Mouse (Mus musculus) forebrain, postnatal 0 days (tissue): ENCODE measurements around the gene Farsa. TPM values are rescaled to one million over a fixed set of nuclear protein-coding genes. Genes with fewer than 3 reads are reported as not detected.

Source experiments
- ATAC-seq: fragments of 200-750 bp; cut with Nextera tagmentation; 2 replicates; pipeline ENCODE4 v1.8.0; 2017; ENCODE audit warnings: mild to moderate bottlenecking, moderate library complexity
- DNase-seq: peaks from one replicate; pipeline ENCODE4 v3.0.0-alpha.2; 2015
- H3K27ac ChIP-seq: fragments of 300-500 bp; sonication (generic); 2 replicates; pipeline ENCODE4 v1.5.1; 2014; ENCODE audit warnings: low read depth, mild to moderate bottlenecking, antibody characterized with exemption, low read length, moderate library complexity, mixed read lengths
- H3K27me3 ChIP-seq: fragments of 300-500 bp; sonication (generic); 2 replicates; pipeline ENCODE4 v1.6.1; 2014; ENCODE audit warnings: mild to moderate bottlenecking, low read length, mixed read lengths; ENCODE audit not compliant: insufficient read depth
- H3K36me3 ChIP-seq: fragments of 300-500 bp; sonication (generic); 2 replicates; pipeline ENCODE4 v1.6.1; 2014; ENCODE audit warnings: mild to moderate bottlenecking, moderate library complexity; ENCODE audit not compliant: insufficient read depth
- H3K4me1 ChIP-seq: fragments of 300-500 bp; sonication (generic); 2 replicates; pipeline ENCODE4 v1.6.1; 2014; ENCODE audit warnings: antibody characterized with exemption; ENCODE audit not compliant: insufficient read depth
- H3K4me2 ChIP-seq: fragments of 300-500 bp; sonication (generic); 2 replicates; pipeline ENCODE4 v1.6.1; 2014; ENCODE audit warnings: low read depth, mild to moderate bottlenecking, moderate library complexity
- H3K4me3 ChIP-seq: fragments of 300-500 bp; sonication (generic); 2 replicates; pipeline ENCODE4 v1.5.1; 2014; ENCODE audit warnings: low read depth, low read length, mixed read lengths
- H3K9ac ChIP-seq: fragments of 300-500 bp; sonication (generic); 2 replicates; pipeline ENCODE4 v1.6.1; 2014; ENCODE audit warnings: mild to moderate bottlenecking
- H3K9me3 ChIP-seq: fragments of 300-500 bp; sonication (generic); 2 replicates; pipeline ENCODE4 v1.6.1; 2016; ENCODE audit warnings: low read length
- CTCF ChIP-seq: sonication (generic); IDR thresholded peaks from 2 replicates; pipeline ENCODE4 v1.5.1; 2016; ENCODE audit warnings: antibody characterized with exemption, control low read depth, low read depth
- WGBS: fragments of 180-500 bp; shearing (Covaris S2); extraction: QIAGEN DNeasy Blood & Tissue Kit; methylation state at CpG from one replicate; pipeline ENCODE4 v1.1.7; 2014; 5-methylcytosine and 5-hydroxymethylcytosine counted together
- polyA plus RNA-seq: library from polyadenylated mRNA; unstranded; fragments of >200 nt; fragmentation: Nextera tagmentation; extraction: Ambion mirVana; gene quantifications from 2 replicates; pipeline ENCODE4 v1.2.1, GENCODE M21; 2015
- total RNA-seq: library from RNA; depleted of rRNA; stranded (reverse); fragments of >200 nt; gene quantifications from 2 replicates; pipeline ENCODE4 v1.2.3, GENCODE M21; 2014

Gene Farsa
- total and polyA plus RNA-seq, 2 experiments from 2014 or later, result 77.1 to 100 TPM

GRCm38 (mm10) chr8:84908421-84909161 is 51.8 kb downstream of the Farsa start, which contains the start of gene Dnase2a:
Gene Dnase2a (plus strand): TSS chr8:84908560.
- no peak for TF ChIP-seq CTCF
- 3% methylated on average over 44 of the region's 45 CpGs for WGBS
- H3K9ac ChIP-seq, result peak within 1 kb of the TSS; percentile 37; the same call in 1 of the 2 replicates
- H3K9me3 ChIP-seq, result no peaks in the 10 kb centered on the region
- peak; percentile 80 for ATAC-seq
- peak; percentile 84 for DNase-seq
- peaks cover 33% of the 10 kb centered on the region for H3K36me3 ChIP-seq
- no peaks in the 10 kb centered on the region; the same call in 1 of the 2 replicates for H3K27me3 ChIP-seq
- H3K4me3 ChIP-seq, result peak within 1 kb of the TSS; percentile 30
- peak within 1 kb of the TSS; percentile 59 for H3K4me2 ChIP-seq
- H3K4me1 ChIP-seq, result no peaks in the 10 kb centered on the region
- no peak within 1 kb of the TSS for H3K27ac ChIP-seq

GRCm38 (mm10) chr8:84909162-84909767 is 52.5 kb downstream of the Farsa start:
- 56% methylated on average over 20 of the region's 20 CpGs for WGBS
- Histone ChIP-seq H3K9me3 (no peaks in the 10 kb centered on the region), H3K4me2 (peak overlapping the region; percentile 59), H3K9ac (peak overlapping the region; percentile 37; the same call in 1 of the 2 replicates), H3K4me1 (no peaks in the 10 kb centered on the region), H3K27ac (no peak overlapping the region), H3K4me3 (peak overlapping the region; percentile 30), H3K36me3 (peaks cover 33% of the 10 kb centered on the region), H3K27me3 (no peaks in the 10 kb centered on the region; the same call in 1 of the 2 replicates)
- no peak for TF ChIP-seq CTCF
- peak; percentile 6; the same call in 1 of the 2 replicates for ATAC-seq
- DNase-seq, result no peak

GRCm38 (mm10) chr8:84909949-84910348 is 53.2 kb downstream of the Farsa start:
- no peak overlapping the region for H3K4me3 ChIP-seq
- DNase-seq (no peak), ATAC-seq (no peak)
- no peak overlapping the region for H3K9ac ChIP-seq
- no peak overlapping the region for H3K27ac ChIP-seq
- H3K36me3 ChIP-seq, result peaks cover 38% of the 10 kb centered on the region
- no peaks in the 10 kb centered on the region for H3K9me3 ChIP-seq
- 84% methylated on average over 5 of the region's 5 CpGs for WGBS
- H3K4me2 ChIP-seq, result no peak overlapping the region
- no peak for TF ChIP-seq CTCF
- peaks cover under 1% of the 10 kb centered on the region; the same call in 1 of the 2 replicates for H3K27me3 ChIP-seq
- H3K4me1 ChIP-seq, result no peaks in the 10 kb centered on the region

- ATAC-seq (no peak), DNase-seq (no peak)
- H3K4me1 ChIP-seq, result no peaks in the 10 kb centered on the region
- H3K27ac ChIP-seq, result no peak overlapping the region
- 89% methylated on average over 6 of the region's 6 CpGs for WGBS
- peaks cover 44% of the 10 kb centered on the region for H3K36me3 ChIP-seq
- no peak overlapping the region for H3K9ac ChIP-seq
- H3K4me3 ChIP-seq, result no peak overlapping the region
- no peaks in the 10 kb centered on the region for H3K9me3 ChIP-seq
- H3K27me3 ChIP-seq, result peaks cover 4% of the 10 kb centered on the region
- no peak overlapping the region for H3K4me2 ChIP-seq
- no peak for TF ChIP-seq CTCF
Measured at GRCm38 (mm10) chr8:84910551-84910950, 53.8 kb downstream of the Farsa start.

GRCm38 (mm10) chr8:84911854-84912253 is 55.1 kb downstream of the Farsa start:
- Histone ChIP-seq H3K9me3 (no peaks in the 10 kb centered on the region), H3K27me3 (peaks cover 4% of the 10 kb centered on the region), H3K4me1 (no peaks in the 10 kb centered on the region), H3K4me3 (no peak overlapping the region), H3K9ac (no peak overlapping the region), H3K27ac (no peak overlapping the region), H3K4me2 (no peak overlapping the region), H3K36me3 (peaks cover 57% of the 10 kb centered on the region)
- TF ChIP-seq CTCF, result no peak
- WGBS, result 86% methylated on average over 9 of the region's 9 CpGs
- no peak for DNase-seq
- no peak for ATAC-seq

- DNase-seq (no peak), ATAC-seq (no peak)
- H3K27me3 ChIP-seq, result peaks cover 4% of the 10 kb centered on the region
- H3K4me1 ChIP-seq, result no peaks in the 10 kb centered on the region
- no peak overlapping the region for H3K27ac ChIP-seq
- no peak for TF ChIP-seq CTCF
- H3K9me3 ChIP-seq, result no peaks in the 10 kb centered on the region
- 36% methylated on average over 27 of the region's 27 CpGs for WGBS
- no peak overlapping the region for H3K4me2 ChIP-seq
- H3K36me3 ChIP-seq, result peaks cover 62% of the 10 kb centered on the region
- no peak overlapping the region for H3K9ac ChIP-seq
- H3K4me3 ChIP-seq, result no peak overlapping the region
Measured at GRCm38 (mm10) chr8:84912391-84912790, 55.6 kb downstream of the Farsa start.
